Mouse (Mus musculus): Measurements from ENCODE around the gene Gm4353.

DNA sequence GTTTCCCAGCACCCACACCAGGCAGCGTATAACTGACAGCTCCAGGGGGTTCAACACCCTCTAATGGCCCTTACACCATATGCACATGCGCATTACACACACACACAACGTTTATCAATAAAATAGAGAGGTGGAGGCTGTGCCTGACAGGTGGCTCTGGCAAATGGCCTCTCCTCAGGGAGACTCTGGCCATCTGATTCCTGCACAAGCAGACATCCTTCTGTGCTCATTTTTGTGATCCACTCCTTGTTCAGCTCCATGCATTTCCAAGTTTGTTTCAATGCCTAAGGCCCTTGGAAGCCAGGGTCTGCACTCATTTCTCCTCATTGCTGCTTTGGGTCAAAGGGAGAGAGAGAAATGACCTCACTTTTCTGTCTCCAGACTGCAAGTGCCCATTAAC lies 26.2 kb upstream of the Gm4353 start:
- TF ChIP-seq POLR2A (IDR thresholded peaks at IDR 0.05; ENCODE audit: low read depth, low read length) (no peak), CTCF (IDR thresholded peaks at IDR 0.05; ENCODE audit: extremely low read depth, insufficient read depth, insufficient read length, insufficient replicate concordance) (no peak)

All from spleen, adult 2 months (tissue).